In the genomic region with DNA sequence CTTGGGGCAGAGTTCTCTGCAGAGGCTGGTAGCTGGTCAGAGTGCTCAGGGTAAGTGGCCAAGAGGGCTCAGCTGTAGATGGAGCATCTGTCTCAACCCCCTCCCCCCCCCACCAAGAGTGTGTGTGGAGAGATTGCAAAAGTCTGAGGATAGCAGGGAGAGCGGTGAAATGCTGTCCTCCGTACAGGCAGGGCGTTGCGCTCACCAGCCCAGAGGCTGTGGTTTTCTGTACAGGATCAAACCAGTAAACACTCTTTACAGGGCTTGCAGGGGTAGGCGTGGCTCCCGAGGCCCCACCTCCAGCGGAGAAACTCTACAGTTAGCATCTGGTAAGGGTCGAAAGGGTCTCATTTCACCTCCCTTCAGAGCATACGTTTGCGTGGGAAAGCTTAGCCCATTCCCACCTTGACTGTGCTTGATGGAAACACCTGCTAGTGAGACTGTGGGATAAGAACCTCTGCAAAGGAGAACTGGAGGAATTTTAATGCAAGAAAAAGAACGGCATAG, we compare ENCODE assay signal across 8 mouse cellular contexts. TPM values are rescaled to one million over a fixed set of nuclear protein-coding genes. Genes with fewer than 3 reads are reported as not detected.
A peak's percentile ranks its signal among the peaks of the same experiment; 100 is the strongest.
DNase-seq lines count a peak whose midpoint lies in the region; ATAC-seq lines count a peak whose summit lies in the region.

No protein-coding gene starts in this region.

- H3K4me2 ChIP-seq in heart, embryonic 11.5 days = peak overlapping the region; percentile 59
- peak overlapping the region; percentile 46 for H3K4me2 ChIP-seq in limb, embryonic 12.5 days
- 0 out of 2 replicates have a peak overlapping the region, but pooled peaks have one; percentile 13 for H3K4me2 ChIP-seq in midbrain, embryonic 15.5 days

- no peak overlapping the region for H3K27ac ChIP-seq in heart, embryonic 11.5 days (ENCODE audit: low read depth, low read length)
- peak overlapping the region; percentile 66 for H3K27ac ChIP-seq in limb, embryonic 12.5 days
- no peak overlapping the region for H3K27ac ChIP-seq in midbrain, embryonic 15.5 days

- intact Hi-C loops in heart, postnatal 10 days (cut with DNase I) = loop anchor here (5.0 to 10.0 kb wide), 3 partner anchors 90 to 1442 kb away; no protein-coding TSS in a partner anchor

- no peaks in the 10 kb centered on the region for H3K36me3 ChIP-seq in heart, embryonic 11.5 days (ENCODE audit: control insufficient read depth, insufficient read depth, low read length)
- H3K36me3 ChIP-seq in limb, embryonic 12.5 days = no peaks in the 10 kb centered on the region
- no peaks in the 10 kb centered on the region for H3K36me3 ChIP-seq in midbrain, embryonic 15.5 days (replicated peaks)

- peaks cover 13% of the 10 kb centered on the region for H3K4me1 ChIP-seq in heart, embryonic 11.5 days (ENCODE audit: control insufficient read depth, insufficient read depth, low read length)
- peaks cover 41% of the 10 kb centered on the region for H3K4me1 ChIP-seq in limb, embryonic 12.5 days (replicated peaks)
- H3K4me1 ChIP-seq in midbrain, embryonic 15.5 days = peaks cover 12% of the 10 kb centered on the region

- no peak for ATAC-seq in heart, embryonic 11.5 days (replicated peaks; ENCODE audit: insufficient number of reproducible peaks, low FRiP score, low TSS enrichment)
- ATAC-seq in limb, embryonic 12.5 days (ENCODE audit: insufficient number of reproducible peaks, insufficient read depth, low FRiP score, low TSS enrichment, low read depth) = peak; percentile 58; the same call in 1 of the 2 replicates
- no peak for ATAC-seq in midbrain, embryonic 15.5 days (replicated peaks)

- H3K27me3 ChIP-seq in heart, embryonic 11.5 days (ENCODE audit: control insufficient read depth, insufficient read depth, low read length) = no peaks in the 10 kb centered on the region
- H3K27me3 ChIP-seq in limb, embryonic 12.5 days = no peaks in the 10 kb centered on the region; the same call in 1 of the 2 replicates
- H3K27me3 ChIP-seq in midbrain, embryonic 15.5 days (replicated peaks) = no peaks in the 10 kb centered on the region

- no peak for DNase-seq in heart, postnatal 10 days
- peak; percentile 66 for DNase-seq in R1 (ENCODE audit: low read depth, low spot score)
- DNase-seq in adrenal gland, postnatal 25 days = no peak
- no peak for DNase-seq in cerebellum, adult 9-11 months
- DNase-seq in kidney, postnatal 25 days = no peak

- H3K4me3 ChIP-seq in heart, embryonic 11.5 days (ENCODE audit: low read depth, low read length) = peak overlapping the region; percentile 17
- H3K4me3 ChIP-seq in limb, embryonic 12.5 days (replicated peaks) = no peak overlapping the region
- no peak overlapping the region for H3K4me3 ChIP-seq in midbrain, embryonic 15.5 days

- H3K9me3 ChIP-seq in heart, embryonic 11.5 days (replicated peaks; ENCODE audit: control insufficient read depth, low read length) = no peaks in the 10 kb centered on the region
- no peaks in the 10 kb centered on the region for H3K9me3 ChIP-seq in limb, embryonic 12.5 days
- H3K9me3 ChIP-seq in midbrain, embryonic 15.5 days = no peaks in the 10 kb centered on the region

- WGBS in heart, embryonic 11.5 days (ENCODE audit: insufficient replicate concordance) = 16% methylated on average over 11 of the region's 11 CpGs
- 4% methylated on average over 11 of the region's 11 CpGs for WGBS in limb, embryonic 12.5 days
- 30% methylated on average over 11 of the region's 11 CpGs for WGBS in midbrain, embryonic 15.5 days

- H3K9ac ChIP-seq in heart, embryonic 11.5 days (ENCODE audit: low read depth, low read length) = peak overlapping the region; percentile 47
- no peak overlapping the region for H3K9ac ChIP-seq in limb, embryonic 12.5 days (replicated peaks)
- H3K9ac ChIP-seq in midbrain, embryonic 15.5 days = no peak overlapping the region

RNA-seq across cellular contexts. Expression of gene Gna12, which starts 42.4 kb away (rescaled TPM):
- 33.1 and 34.0 TPM in 2 replicates for polyA plus RNA-seq in heart, embryonic 11.5 days (2014; fragmentation: Nextera tagmentation; extraction: Ambion mirVana)
- total RNA-seq in heart, postnatal 10 days (2021) = 10 to 100 TPM; 87.4 to 89.9 TPM
- 18.5 and 49.7 TPM in 2 replicates for polyA plus RNA-seq in limb, embryonic 12.5 days (2016; fragmentation: Nextera tagmentation; extraction: Ambion mirVana)
- 49.8 and 63.1 TPM in 2 replicates for polyA plus RNA-seq in midbrain, embryonic 15.5 days (2015; fragmentation: Nextera tagmentation; extraction: Ambion mirVana)
- 129 and 166 TPM in 2 replicates for total RNA-seq in adrenal gland, postnatal 25 days (2021)
